Mouse (Mus musculus): ENCODE measurements around the gene Akap8l.

DNA sequence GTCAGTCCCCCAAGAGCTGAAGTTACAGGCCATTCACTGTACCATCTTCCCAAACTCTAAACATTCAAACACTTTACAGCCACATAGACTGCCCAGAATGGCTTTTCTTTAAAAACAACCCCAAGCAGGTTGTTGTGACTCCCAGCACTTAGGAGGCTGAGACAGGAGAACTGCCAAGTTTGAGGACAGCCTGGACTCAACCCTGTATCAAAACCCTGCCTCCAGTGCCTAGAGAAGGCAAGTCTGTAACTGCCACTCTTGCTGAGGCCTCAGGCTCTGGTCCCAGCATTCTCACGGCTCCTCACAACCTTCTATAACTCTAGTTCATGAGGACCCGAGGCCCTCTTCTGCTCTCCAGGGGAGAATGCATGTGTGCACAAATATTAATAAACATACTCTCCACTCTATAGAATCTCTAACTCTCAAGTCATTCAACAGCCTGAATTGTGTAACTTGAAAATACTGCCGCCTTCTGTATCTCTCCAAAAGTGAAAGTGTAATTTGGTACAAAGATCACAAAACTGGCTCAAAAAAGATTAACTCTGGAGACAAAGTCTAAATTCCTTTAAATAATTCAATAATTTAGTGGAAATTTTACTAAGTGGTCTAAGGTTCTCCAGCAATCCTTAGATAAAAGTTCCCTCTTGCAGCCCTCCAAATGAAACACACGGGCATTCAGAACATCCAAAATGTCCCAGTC, 68.6 kb downstream of the Akap8l start:
- TF ChIP-seq TAL1 (IDR thresholded peaks at IDR 0.05; ENCODE audit: low read length) (no peak), GATA1 (IDR thresholded peaks at IDR 0.05; ENCODE audit: low read length) (no peak)

Measured in erythroblast, embryonic 14.5 days (primary cell).